In the genomic region with DNA sequence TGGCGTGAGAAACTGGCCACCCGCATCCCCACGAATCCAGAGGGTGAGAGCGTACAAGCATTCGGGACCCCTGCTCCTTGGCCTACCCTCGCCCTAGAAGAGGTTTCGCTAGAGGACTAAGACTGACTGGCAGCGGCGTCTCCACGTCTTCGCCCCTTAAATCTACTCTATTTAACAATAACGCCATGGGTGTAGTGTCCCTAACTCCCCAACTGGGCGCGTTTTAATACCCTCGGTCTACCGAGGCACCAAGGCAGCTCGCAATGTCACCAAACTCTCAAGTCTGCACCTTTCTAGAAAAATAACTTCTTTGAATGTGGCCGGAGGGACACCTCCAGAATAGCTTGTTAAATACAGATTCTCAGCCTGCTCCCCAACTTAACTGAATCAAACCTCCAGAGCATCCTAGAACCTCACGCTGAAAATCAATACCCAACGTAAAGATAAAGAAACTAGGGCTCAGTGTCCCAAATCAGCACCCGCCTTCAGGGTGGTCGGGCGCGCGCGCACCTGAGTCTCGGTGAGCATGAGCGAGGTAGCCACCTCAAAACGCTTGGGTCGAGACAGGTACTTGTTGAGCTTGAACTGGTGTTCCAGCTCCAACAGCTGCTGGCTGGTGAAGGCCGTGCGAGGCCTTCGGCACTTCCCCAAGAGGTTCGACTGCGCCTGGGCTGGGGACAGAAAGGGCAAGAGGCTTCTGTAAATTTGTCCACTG, we compare ENCODE assay signal across 24 mouse cellular contexts. TPM values are rescaled to one million over a fixed set of nuclear protein-coding genes. Genes with fewer than 3 reads are reported as not detected.
DNase-seq lines count a peak whose midpoint lies in the region; ATAC-seq and TF ChIP-seq lines count a peak whose summit lies in the region.
"Had no signal": no experiment of that assay in that cellular context is flagged by ENCODE, and none has a peak within 500 bp of the region (broad histone marks: within the 10 kb centered on the region; RNA-seq: fewer than 3 reads in every experiment).

No protein-coding gene starts in this region.

- H3K9ac ChIP-seq in heart, embryonic 12.5 days: no peak overlapping the region
- H3K9ac ChIP-seq in limb, embryonic 12.5 days (replicated peaks): no peak overlapping the region
- H3K9ac ChIP-seq: heart, embryonic 15.5 days; hindbrain, embryonic 12.5 days; kidney, embryonic 15.5 days; liver, embryonic 15.5 days; midbrain, embryonic 12.5 days had no signal

- no peak for ATAC-seq in heart, embryonic 12.5 days (ENCODE audit: insufficient number of reproducible peaks, low FRiP score)
- ATAC-seq in limb, embryonic 12.5 days (ENCODE audit: insufficient number of reproducible peaks, insufficient read depth, low FRiP score, low TSS enrichment, low read depth): no peak
- ATAC-seq: forebrain, embryonic 16.5 days had no signal

- TF ChIP-seq CTCF in E14TG2a.4 (conservative IDR thresholded peaks at IDR 0.05; ENCODE audit: low read length): no peak

- H3K4me1 ChIP-seq in heart, embryonic 12.5 days (replicated peaks): peaks cover 27% of the 10 kb centered on the region
- peaks cover 66% of the 10 kb centered on the region for H3K4me1 ChIP-seq in E14TG2a.4 (replicated peaks; ENCODE audit: low read depth, low read length)
- H3K4me1 ChIP-seq in limb, embryonic 12.5 days (replicated peaks): peaks cover 49% of the 10 kb centered on the region

- H3K9me3 ChIP-seq in heart, embryonic 12.5 days (replicated peaks): no peaks in the 10 kb centered on the region
- H3K9me3 ChIP-seq in E14TG2a.4 (ENCODE audit: low read length): no peaks in the 10 kb centered on the region
- H3K9me3 ChIP-seq in limb, embryonic 12.5 days: no peaks in the 10 kb centered on the region
- H3K9me3 ChIP-seq: heart, embryonic 15.5 days; hindbrain, embryonic 12.5 days; kidney, embryonic 15.5 days; liver, embryonic 15.5 days; midbrain, embryonic 12.5 days had no signal

- H3K36me3 ChIP-seq in heart, embryonic 12.5 days: no peaks in the 10 kb centered on the region
- no peaks in the 10 kb centered on the region for H3K36me3 ChIP-seq in E14TG2a.4 (ENCODE audit: insufficient read depth, low read length)
- no peaks in the 10 kb centered on the region for H3K36me3 ChIP-seq in limb, embryonic 12.5 days
- H3K36me3 ChIP-seq: heart, embryonic 15.5 days; hindbrain, embryonic 12.5 days; kidney, embryonic 15.5 days; liver, embryonic 15.5 days; midbrain, embryonic 12.5 days had no signal

- peaks cover 98% of the 10 kb centered on the region for H3K27me3 ChIP-seq in heart, embryonic 12.5 days (replicated peaks)
- H3K27me3 ChIP-seq in E14TG2a.4 (ENCODE audit: insufficient read depth, low read length): peaks cover 100% of the 10 kb centered on the region
- peaks cover 100% of the 10 kb centered on the region for H3K27me3 ChIP-seq in limb, embryonic 12.5 days

- no peak overlapping the region for H3K4me2 ChIP-seq in heart, embryonic 12.5 days
- no peak overlapping the region for H3K4me2 ChIP-seq in limb, embryonic 12.5 days
- H3K4me2 ChIP-seq: heart, embryonic 15.5 days; hindbrain, embryonic 12.5 days; kidney, embryonic 15.5 days; liver, embryonic 15.5 days; midbrain, embryonic 12.5 days had no signal

- H3K27ac ChIP-seq in heart, embryonic 12.5 days (ENCODE audit: poor library complexity, severe bottlenecking): no peak overlapping the region
- H3K27ac ChIP-seq in limb, embryonic 12.5 days: no peak overlapping the region
- H3K27ac ChIP-seq: heart, embryonic 15.5 days; hindbrain, embryonic 12.5 days; kidney, embryonic 15.5 days; liver, embryonic 15.5 days; midbrain, embryonic 12.5 days had no signal

- 0 out of 2 replicates have a peak overlapping the region, but pooled peaks have one; percentile 3 for H3K4me3 ChIP-seq in heart, embryonic 12.5 days
- peak overlapping the region; percentile 24 for H3K4me3 ChIP-seq in E14TG2a.4 (replicated peaks; ENCODE audit: low read length)
- H3K4me3 ChIP-seq in limb, embryonic 12.5 days (replicated peaks): peak overlapping the region; percentile 7; the same call in 1 of the 2 replicates
- H3K4me3 ChIP-seq: heart, embryonic 15.5 days; hindbrain, embryonic 12.5 days; kidney, embryonic 15.5 days; liver, embryonic 15.5 days; midbrain, embryonic 12.5 days; myocyte had no signal

- no peak for DNase-seq in heart, postnatal 4 days
- DNase-seq in R1 (ENCODE audit: low read depth, low spot score): peak; percentile 22
- no peak for DNase-seq in spleen, postnatal 4 days (ENCODE audit: low spot score in 2 of 2)
- no peak for DNase-seq in kidney, postnatal 36 days
- DNase-seq: adrenal gland, adult 8-10 months; cerebellum, adult 11 months; cerebellum, postnatal 25 days; left cerebral cortex, postnatal 4 days; right cerebral cortex, adult 18-20 months; thymus, postnatal 14 days had no signal

- 3% methylated on average over 35 of the region's 35 CpGs for WGBS in heart, embryonic 12.5 days
- 2% methylated on average over 35 of the region's 35 CpGs for WGBS in limb, embryonic 12.5 days

RNA-seq across cellular contexts. Expression of gene Mnx1, which starts 3.9 kb away (rescaled TPM):
- polyA plus RNA-seq in heart, embryonic 12.5 days (2016; fragmentation: Nextera tagmentation; extraction: Ambion mirVana): 0.08 TPM in 1 of 2 replicates, not detected in the other
- total RNA-seq in heart, postnatal 4 days (2021): not detected
- polyA plus RNA-seq in limb, embryonic 12.5 days (2016; fragmentation: Nextera tagmentation; extraction: Ambion mirVana): 0.20 and 0.33 TPM in 2 replicates
- total RNA-seq: adrenal gland, adult 8-10 months; gastrocnemius, adult 18-20 months; layer of hippocampus, postnatal 25 days; left cerebral cortex, postnatal 4 days; MEL had no signal
- polyA plus RNA-seq: forebrain, embryonic 16.5 days; gonadal fat pad, adult 2 months; heart, embryonic 15.5 days; kidney, embryonic 15.5 days; liver, embryonic 15.5 days; midbrain, embryonic 12.5 days; myocyte had no signal

RNA-seq across cellular contexts. Expression of gene Nom1, which starts 39.9 kb away (rescaled TPM):
- 19.0 and 23.6 TPM in 2 replicates for polyA plus RNA-seq in heart, embryonic 12.5 days (2016; fragmentation: Nextera tagmentation; extraction: Ambion mirVana)
- 10 to 100 TPM; 13.3 to 15.7 TPM for total RNA-seq in heart, postnatal 4 days (2021)
- 31.7 and 32.5 TPM in 2 replicates for polyA plus RNA-seq in limb, embryonic 12.5 days (2016; fragmentation: Nextera tagmentation; extraction: Ambion mirVana)
